Mouse (Mus musculus) right cerebral cortex, postnatal 10 days (tissue): Measurements from ENCODE around the gene Pabpc1l.
A peak's percentile ranks its signal among the peaks of the same experiment; 100 is the strongest.
"Not testable (repeated sequence)": the region's sequence is repeated elsewhere in the genome, so short reads cannot be mapped to it uniquely, and the experiment has no call there.

ENCODE experiments used
- DNase-seq, 2 experiments: peaks; one replicate each; pipeline ENCODE4 v3.0.0; 2021; ENCODE audit warnings: low spot score in 2 of 2

Pabpc1l gene

DNA sequence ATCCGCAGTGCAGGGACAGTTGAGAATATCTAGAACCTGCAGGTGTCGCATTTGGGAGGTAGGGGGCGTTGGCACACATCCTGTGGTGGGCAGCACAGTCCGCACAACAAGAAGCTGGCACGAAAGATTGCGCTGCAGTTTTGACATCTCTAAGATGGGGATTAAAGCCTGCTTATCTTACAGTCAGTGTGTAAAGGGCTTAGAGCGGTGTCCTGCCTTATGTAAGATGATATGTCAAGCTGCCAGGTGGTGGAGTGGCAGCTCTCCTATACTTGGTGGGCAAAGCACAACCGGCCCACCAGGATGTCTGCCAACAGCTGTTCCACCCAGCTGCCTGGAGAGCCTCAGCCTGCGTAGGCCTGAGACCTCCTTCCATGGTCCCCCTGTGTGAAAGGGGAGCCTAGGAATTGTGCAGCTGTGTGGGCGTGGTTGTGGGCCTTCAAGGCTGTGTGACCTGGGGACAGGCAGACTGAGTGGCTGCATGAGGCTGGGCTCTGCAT is 11.3 kb downstream of the Pabpc1l start:
- DNase-seq: no peak

DNA sequence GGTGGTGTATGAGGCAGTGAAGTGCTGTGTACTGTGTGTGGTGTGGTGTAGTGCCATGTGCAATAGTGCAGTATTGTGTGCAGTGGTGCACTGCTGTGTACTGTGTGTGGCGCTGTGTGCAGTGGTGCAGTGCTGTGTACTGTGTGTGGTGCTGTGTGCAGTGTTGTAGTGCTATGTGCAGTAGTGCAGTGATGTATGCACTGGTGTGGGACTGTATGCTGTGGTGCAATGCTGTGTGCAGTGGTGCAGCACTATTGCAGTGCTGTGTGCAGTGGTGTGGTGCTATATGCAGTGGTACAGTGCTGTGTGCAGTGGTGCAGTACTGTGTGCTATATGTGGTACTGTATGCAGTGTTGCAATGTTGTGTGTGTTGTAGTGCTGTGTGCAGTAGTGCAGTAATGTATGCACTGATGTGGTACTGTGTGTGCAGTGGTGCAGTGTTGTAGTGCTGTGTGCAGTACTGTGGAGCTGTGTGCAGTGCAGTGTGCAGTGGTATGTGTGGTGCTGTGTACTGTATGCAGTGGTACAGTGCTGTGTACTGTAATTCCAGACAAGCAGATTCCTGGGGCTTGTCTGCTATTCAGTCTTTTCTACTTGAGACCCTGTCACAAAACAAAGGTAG is 13.3 kb downstream of the Pabpc1l start:
- no peak for DNase-seq

DNA sequence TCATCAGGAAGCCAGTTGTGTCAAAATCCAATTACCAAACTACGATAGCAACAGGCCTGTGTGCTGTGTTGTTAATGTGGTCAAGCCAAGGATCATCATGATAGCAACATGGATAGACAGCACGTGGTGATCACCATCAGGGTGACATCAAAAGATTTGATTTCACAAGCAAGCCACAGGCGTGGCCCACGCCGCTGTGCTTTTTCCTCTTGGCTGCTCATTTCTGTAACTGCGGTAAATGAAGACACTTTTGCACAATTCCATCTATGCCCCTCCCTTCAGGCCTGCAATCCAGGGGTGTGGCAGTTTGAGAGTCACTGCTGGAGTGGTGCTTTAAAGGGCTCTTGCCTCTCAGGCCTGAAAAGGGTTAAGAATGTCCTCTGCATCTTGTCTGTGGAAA is 15.7 kb downstream of the Pabpc1l start:
- no peak for DNase-seq

DNA sequence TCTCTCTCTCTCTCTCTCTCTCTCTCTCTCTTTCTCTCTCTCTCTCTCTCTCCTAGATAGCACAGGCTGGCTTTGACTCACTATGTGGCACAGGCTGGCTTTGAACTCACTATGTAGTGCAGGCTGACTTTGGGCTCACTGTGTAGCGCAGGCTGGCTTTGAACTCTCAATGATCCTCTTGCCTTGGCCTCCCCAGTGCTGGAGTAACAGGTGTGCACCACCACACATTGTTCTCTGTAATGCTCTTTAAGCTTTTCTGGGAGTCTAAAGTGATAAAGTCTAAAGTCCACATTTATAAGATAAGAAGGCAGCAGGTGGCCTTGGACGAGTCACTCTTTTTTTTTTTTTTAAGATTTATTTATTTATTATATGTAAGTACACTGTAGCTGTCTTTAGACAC is 16.3 kb downstream of the Pabpc1l start:
- DNase-seq: no peak

DNA sequence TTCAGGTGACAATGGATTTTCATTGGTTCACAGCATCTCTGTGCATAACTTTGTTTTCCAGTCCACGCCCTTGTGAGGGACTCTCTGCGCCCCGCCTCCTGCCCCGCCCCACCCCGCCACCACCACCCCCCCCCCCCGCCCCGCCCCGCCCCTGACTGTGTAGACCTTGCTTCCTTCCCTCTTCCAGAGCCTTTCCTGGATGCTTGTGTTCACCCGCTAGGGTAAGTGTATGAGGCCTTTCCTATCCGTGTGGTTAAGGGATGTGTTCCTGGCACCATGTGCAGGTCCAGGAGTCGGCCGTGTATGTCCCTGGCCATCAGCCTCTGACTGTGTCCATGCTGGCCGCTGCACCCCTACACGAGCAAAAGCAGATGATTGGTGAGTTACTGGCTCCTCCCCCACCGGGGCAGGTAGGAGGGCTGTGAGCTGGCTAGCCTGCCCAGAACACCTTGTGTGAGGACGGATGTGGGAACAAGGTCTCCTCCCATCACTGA is 22.0 kb downstream of the Pabpc1l start:
- DNase-seq: no peak

DNA sequence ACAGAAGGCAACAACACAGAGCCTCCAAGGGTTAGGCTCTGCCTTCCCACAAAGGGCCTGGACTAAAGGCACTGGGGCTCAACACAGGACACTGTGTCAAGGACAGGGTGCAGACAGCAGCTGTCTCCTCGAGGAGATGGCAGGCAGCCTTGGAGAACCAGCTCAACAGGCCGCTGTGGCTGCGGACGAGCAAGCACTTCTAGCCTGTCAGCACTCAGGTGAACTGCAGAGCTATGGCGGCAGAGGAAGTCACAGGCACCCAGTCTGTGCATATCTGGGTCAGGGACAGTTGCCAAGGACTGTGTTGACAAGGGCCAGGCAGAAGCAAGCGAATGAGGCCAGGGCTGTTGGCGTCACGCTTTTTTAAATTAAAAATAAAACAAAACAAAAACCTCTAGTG is 28.5 kb downstream of the Pabpc1l start:
- no peak for DNase-seq

DNA sequence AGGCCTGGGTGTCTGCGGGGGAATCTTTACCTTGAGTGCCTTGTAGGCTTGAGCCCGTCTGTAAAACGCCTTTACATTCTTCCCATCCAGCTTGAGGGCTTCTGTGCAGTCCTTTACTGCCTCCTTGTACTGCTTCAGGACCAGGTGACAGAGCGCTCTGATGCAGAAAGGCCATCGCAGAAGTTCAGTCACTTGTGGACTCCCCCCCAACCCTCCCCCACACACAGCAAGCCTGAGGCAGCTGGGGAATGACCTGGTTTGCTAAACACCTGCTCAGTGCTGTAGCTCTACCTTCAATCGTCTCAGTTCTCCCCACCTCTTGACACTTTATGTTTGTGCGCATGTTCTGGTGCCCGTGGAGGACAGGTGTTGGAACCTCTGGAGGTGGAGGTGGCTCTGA is 29.4 kb downstream of the Pabpc1l start:
- no peak for DNase-seq

DNA sequence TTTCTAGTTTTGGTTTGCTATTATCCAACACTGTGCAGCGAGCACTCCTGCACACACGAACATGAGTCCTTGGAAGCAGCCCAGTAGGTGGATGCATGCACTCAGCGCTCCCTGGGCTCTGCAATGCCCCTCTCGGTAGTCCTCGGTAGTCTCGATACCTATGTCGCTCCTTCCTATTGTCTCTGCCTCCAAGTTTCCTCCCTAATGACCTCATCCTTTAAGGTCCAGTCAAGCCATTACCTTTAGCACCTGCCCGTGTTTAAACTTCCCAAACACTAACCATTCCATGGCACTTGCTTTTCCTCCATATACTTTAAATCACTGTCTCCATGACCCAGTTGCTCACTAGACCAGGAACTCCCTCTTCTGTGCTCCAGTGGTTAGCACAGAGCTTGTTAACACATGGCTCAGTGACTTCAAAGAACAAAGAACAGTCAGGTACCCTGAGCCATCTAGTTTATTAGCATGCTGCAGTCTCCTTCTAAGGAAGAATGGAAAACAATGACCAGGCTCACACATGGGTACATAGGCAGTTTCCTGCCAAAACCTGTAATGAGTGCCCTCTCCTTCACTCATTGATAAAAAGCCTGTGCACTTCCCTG is 34.5 kb downstream of the Pabpc1l start:
- DNase-seq: no peak

DNA sequence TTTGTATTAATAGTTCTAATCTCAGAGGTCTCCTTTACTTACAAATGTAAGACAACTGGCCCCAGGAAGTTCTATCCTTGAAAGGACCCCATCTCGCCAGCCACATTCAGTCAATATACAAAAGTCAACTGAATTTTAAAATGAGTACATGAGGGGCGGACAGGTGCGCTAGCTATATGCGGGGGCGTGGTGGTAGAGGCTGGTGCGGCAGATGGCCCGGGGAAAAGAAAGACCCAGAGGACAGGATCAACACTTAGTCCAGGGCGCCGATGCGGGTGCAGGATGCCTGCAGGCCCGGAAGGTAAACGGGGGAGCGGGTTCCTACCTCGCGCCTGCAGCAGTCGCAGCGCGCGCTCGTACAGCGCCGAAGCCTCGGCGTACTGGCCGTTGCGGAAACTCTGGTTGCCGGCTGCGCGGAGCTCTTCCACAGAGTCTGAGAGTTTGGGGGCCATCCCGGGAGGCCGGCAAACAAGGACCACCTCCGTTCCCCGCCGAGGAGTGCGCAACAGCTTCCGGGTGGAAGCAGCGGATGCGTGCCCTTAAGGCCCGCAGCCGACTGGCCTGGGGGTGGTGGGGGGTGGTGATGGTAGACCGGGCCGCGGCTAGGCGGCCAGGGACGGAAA is 45.0 kb downstream of the Pabpc1l start, which contains the start of gene Stk4:
Stk4 (plus strand) TSS at position 181 of the 623 bp plus-strand sequence.
- peak; percentile 54 to 67 for DNase-seq

DNA sequence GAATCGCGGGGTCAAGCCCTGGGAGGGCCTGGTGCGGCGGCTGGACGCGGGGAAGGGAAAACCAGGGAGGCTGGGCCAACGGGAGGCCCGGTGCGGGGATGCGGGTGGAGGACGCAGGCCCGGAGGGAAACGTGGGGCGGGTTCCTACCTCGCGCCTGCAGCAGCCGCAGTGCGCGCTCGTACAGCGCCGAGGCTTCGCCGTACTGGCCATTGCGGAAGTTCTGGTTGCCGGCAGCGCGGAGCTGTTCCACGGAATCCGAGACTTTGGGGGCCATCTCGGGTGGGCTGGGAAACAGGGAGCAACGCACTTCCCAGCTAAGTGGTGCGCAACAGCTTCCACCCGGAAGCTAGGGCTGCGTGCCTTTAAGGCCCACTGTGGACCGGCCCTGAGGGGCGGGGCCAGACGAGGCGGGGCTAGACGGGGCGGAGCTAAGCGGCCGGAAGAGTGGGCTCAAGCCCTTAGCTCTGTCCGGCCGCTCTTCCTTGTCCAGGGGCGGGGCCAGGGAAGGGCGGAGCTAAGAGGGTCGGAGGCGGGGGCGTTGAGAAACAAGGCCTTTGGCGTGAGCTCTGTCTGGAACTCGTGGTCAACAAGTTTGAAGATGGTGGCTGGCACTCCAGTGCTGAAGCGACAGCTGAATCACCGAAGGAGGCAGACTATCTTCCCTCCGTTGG is 45.7 kb downstream of the Pabpc1l start, which contains the start of gene Tomm34:
Tomm34 (minus strand) TSS at position 405 of the 672 bp plus-strand sequence.
- DNase-seq: peak; percentile 91 to 93

DNA sequence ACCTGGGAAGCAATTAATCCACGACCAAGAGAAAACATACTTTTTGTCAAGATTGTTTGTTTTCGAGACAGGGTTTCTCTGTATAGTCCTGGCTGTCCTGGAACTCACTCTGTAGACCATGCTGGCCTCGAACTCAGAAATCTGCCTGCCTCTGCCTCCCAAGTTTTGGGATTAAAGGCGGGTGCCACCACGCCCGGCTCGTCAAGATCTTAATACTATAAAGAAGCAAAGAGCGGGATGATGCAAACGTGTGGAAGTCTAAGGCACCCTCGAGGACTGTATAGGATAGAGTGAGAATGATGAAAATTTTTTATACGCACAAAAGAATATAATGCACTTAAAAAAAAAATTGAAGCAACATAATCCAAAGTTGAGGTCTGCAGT is 46.2 kb downstream of the Pabpc1l start:
- not testable (repeated sequence) for DNase-seq

DNA sequence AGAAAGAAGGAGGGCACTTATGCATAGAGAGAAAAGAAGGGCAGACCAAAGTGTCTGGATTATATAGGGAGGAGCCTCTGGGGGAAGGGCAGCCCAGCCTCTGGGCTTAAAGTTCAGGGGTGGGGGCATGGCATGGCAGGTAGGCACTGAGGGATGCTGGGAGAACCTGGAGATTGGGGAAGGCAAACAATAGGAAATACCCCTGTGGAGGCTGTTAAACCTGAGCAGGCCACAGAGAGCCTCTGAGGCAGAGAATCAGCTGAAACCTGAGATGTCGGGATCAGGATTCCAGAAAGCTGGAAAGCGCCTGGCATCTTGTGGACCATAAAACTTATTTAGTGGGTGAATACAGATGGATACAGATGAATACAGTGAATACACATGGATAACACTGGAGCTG is 46.9 kb downstream of the Pabpc1l start:
- no peak for DNase-seq

DNA sequence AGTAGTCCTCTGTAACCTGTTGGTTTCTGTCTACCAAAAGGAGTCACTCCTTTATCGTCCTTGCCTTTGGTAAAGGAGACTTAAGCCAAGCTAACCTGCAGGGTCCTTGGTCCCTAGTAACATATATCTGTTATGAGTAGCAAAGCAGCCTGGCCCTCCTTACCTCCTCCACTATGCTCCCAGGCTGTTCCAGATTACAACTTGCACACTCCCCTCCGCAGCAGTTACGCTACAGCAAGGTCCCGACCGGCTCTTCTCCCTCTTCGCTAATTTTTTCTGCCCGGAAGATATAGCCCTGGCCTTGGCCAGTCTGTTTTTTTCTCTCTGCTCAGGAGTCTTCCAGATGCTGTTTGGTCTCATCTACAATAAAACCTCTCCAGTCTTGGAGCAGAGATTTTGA is 47.9 kb downstream of the Pabpc1l start:
- no peak for DNase-seq

DNA sequence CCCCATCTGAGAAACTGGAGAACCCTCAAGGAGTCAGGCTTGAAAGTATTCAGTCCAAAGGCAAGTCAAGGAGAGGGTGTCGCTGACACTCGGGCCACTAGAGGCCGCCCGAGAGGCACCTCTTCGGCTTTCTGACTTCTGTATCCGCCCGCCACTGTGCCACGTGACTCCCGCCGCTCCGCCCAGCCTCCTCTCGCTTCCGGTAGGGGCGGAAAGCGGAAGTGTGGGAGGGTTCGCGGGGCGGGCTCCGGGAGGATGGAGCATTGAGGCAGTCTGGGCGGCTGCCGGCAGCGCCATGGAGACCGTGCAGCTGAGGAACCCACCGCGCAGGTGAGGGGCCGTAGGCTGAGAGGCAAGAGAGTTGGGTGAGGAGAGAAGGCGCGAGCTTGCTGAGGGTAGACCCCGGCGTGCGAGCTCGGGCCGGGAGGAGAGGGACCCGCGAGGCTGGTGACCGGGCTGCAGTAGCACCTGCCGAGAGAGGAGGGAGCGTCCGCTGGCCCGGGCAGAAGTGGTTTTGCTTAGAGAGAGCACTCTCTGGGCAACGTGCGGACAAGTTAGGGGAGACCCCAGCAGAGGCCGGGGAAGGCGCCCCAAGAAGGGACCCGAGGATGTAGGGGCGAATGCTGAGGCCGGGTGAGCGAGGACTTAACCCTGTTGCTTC is 48.8 kb downstream of the Pabpc1l start:
- peak; percentile 98 to 99 for DNase-seq

DNA sequence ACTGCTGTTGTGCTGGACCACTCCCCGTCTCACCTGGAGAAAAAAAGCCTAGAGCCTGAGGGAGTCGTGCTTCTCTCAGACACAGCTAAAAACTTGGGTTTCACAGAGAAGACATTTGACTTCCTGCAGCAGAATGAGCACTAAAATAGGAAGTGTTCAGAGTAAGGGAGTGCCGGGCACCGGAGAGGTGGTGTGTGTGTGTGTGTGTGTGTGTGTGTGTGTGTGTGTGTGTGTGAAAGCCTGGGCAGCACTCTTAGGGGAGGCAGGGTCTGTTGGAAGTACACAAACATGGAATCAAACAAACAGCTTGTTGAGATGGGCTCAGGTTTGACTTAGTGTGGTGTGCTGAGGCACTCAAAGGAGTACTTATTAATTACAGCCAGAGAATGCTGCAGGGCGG is 49.8 kb downstream of the Pabpc1l start:
- DNase-seq: no peak

DNA sequence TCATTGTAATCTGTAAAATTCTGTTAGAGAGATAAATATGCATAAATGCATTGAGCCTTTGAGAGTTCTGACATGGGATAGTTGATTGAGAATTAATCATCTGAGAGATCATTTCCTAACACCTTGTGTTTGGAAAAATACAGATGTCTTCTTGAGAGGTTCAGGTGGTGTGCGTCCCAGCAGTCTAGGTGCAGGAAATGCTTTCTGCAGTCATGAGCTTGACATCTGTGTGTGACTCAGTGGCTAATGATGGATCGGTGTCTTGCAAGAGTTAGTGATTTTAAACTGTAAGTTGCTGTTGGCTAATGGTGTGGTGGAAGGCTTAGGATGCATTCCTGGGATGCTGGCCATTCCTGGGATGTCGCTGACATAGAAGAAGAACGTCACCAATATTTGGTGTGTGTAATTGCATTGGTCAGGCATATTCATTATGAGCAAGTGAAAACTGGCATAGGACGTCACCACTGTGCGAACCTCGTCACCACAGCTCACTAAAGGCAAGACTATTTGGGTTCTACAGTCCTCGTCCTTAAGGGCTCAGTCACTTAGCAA is 51.7 kb downstream of the Pabpc1l start:
- DNase-seq: no peak

DNA sequence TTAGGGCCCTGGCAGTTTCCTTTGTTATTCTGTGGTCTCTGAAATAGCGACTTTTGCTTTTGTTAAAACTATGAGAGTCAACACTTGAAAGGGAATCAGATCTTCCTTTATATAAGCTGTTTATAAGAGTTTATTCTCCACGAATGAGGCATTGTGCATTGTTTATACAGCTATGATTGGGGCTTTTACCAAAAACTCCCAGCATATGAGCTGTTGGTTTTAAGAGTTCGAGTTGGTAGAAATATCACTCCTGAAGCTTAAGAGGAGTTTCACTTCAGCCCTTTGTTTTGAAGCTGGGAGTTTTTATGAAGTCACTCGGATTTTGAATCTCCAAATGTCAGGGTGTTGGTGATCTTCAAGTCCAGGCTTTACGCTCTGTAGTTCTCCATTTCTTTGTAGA is 52.6 kb downstream of the Pabpc1l start:
- no peak for DNase-seq

DNA sequence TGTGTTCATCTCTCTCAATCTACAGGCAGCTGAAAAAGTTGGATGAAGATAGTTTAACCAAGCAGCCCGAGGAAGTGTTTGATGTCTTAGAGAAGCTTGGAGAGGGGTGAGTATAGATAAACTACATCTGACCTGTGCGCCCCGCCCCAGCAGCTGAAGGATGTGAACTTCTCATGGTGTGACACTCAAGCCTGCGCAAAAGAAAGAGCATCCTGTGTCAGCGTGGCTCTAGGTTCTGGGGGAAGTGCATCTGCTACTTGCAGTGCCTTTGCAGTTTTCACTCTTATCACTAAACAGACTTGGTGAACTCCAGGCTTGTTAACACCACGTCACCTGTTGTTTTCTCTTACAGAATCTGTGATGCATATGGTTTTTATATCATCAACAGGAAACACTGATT is 54.2 kb downstream of the Pabpc1l start:
- no peak for DNase-seq

DNA sequence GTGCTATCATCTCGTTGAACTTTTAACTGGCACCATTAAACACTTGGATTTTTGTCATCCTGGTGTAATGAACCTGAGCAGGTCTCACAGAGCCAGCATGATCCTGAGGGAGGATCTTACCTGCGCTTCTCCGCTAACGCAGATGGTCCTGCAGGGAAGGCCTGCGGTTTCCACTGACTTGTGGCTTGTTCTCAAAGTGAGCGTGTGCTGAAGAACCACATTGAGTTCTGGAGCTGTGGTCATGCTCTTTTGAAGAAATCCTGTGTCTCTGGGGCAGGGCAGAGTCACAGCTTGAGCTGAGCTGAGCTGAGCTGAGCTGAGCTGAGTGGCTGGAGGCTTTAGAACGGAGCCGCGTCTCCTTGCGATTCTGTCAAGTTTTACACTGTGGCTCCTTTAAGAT is 56.3 kb downstream of the Pabpc1l start:
- no peak for DNase-seq

DNA sequence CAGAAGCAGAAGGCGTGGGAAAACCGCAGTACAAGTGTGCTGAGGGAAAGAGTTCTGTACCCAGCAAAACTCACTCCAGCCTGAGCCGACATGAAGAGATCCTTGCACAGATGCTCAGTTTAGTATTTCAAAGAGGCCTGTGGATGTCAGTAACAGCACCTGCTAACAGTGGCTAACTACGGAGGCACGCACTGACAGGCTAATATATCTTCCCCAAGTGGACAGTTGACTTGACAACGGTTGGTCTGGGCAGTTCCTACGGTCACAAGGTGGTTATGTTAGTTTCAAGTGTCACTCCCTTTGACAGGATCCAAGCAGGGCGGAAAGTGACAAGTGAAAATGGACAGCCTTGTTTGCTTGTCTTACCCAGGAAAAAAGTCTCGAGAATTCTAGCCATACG is 56.9 kb downstream of the Pabpc1l start:
- no peak for DNase-seq

DNA sequence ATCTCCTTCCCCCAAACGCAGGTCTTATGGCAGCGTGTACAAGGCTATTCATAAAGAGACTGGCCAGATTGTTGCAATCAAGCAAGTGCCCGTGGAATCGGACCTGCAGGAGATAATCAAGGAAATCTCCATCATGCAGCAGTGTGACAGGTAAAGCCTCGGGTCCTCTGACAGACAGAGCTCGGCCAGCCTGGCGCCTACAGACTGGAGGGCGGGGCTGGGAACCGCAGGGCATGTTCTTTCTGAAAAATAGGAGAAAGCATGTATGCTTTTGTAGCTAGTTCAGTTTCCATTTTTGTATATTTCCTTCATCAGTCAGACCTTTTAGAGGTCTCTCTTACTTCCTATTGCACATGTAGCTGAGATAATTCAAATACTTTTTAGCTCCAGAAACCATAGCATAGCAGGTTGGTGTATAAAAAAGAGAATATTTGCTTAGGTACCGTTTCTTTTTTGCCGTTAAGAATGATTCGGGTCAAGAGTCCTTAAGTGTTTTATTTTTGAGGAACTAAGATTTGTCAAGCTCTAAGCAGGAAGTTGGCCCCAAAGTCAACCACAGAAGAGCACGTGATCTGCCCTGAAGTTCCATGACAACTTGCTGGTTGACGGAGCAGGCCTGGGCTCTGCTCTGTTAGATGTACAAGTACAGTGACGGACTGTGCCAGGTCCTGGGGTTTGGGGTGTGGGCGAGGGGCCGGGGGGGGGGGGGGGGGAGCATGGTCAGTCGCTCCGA is 58.5 kb downstream of the Pabpc1l start:
- DNase-seq: no peak
